Mouse (Mus musculus) urinary bladder, postnatal 10 days (tissue): ENCODE results near the gene Cfap299.
"Not testable (repeated sequence)": the region's sequence is repeated elsewhere in the genome, so short reads cannot be mapped to it uniquely, and the experiment has no call there.

ENCODE experiments used
- DNase-seq: peaks from one replicate; pipeline ENCODE4 v3.0.0; 2022; ENCODE audit warnings: low spot score

Gene Cfap299

DNA sequence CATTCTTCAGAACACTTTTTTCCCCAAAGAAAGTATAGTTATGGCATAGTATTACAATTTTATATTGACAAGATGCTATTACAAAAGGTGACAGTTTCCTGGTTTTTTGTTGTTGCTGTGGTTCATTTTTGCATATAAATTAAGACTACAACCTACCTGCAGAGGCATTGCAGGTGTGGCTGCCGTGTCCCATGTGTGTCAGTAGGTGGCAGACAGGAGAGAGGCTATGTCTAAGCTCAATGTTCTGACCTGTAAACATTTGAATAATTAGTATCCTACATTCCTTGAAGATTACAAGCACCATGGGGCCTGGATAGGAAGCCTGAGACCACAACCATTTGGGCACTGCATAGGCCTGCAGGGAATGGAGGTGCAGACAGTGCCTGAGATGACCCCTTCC lies 212.2 kb downstream of the Cfap299 start:
- DNase-seq: no peak

DNA sequence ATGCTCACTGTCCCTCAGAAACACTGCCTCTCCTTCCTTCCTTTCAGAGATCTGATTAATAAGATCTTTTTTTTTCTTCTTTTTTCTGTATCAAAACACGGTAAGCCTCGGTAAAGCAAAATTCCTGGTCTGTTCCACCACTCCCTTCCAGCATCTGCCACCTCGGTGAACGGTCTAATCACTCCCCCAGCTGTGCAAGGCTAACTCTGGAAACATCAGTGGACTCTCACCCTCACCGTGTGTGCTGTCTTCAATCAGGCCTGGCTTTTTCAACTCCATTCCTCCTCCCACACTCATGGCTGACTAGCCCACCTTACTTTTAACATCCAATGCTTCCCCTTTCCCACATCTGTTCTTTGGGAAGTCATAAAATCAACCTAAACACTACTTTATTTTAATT lies 221.2 kb downstream of the Cfap299 start:
- DNase-seq: no peak

DNA sequence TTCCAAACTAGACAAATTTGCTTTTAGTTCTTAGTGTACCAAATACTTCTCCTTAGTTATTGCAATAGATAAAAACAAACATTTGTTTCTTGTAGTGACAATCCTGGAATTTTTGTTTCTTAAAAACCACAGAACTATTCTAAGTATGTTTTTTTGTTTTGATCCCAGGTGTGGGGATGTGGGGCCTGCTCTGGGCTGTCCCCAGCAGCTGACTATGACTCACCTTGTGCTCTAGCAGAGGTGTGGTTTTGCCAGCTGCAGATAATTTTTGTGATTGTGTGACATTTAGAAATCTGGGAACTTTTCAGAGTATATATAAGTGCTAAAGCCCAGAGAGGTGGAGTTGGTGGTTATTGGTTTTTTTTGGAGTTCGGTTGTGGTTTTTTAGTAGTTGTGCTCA lies 221.8 kb downstream of the Cfap299 start:
- no peak for DNase-seq

DNA sequence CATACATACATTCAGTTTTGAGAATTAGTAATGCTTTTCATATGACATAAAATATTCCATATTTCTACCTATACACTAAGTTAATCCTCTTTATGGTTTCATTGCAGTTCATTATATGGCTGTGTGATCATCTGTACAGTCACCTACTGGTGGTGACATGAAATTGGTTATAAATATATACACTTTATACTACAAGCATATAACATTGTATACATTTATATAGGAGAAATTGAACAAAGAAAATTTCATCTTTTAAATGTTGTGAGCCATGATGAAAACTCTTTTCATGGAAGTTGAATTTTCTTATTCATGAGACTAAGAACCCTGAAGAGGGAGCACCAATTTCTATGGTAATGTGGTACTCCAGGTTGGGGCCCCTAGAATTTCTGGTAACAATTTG lies 223.3 kb downstream of the Cfap299 start, which contains the start of gene Gm11111:
TSS of gene Gm11111 (plus strand) at position 301 of the 400 bp plus-strand sequence.
- no peak for DNase-seq

DNA sequence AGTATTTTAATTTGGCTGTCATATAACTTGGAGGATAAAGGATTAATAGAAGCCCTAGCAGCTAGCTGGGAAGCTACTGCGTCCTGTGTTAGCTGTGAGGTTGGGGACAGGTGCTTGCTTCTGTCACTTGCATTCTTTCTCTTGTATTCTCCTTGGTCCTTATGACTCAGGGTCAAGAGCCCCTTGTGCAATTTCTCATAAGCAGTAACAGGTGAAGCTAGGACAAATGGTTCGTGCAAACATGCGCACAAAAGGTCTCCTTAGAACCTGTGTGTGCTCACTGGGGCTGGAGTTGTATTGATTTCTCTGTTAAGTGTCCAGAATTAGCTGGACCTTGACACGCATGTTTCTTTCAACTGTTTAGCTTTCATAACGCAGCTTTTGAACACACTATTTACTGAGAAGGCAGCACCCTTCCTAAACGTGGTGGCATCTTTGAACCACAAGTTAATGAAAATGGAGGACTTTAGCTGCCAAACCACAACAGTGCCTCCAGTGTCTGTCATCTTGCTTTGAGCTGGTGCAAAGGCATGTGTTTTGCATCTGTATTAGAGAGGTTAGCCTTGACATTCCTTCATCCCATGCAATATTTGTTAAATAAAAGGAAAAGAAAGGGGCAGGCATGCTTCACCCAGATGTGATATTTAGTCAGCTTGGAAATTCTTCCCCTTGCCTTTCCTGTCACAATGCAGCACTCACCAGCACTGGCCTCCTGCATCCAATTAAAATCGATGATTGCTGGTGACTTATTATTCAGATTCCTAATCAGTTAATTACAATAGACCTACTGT lies 223.9 kb downstream of the Cfap299 start:
- no peak for DNase-seq

DNA sequence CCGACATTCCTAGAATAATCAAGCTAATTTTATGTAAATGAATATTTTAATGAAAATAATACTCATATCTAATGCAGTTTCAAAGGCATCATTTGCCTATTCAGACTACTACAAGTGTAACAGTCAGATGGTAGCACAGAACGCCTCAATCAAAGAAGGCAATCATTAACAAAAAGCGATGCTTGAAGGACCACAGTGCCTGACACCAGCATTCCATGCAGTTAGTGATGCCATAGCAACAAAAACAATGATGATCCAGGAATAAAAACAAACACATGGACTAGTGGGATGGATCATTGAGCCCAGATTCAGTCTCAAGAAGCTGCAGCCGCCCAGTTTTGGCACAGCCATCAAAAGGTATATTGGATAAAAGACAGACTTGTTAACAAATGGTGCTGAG lies 232.2 kb downstream of the Cfap299 start:
- DNase-seq: no peak

DNA sequence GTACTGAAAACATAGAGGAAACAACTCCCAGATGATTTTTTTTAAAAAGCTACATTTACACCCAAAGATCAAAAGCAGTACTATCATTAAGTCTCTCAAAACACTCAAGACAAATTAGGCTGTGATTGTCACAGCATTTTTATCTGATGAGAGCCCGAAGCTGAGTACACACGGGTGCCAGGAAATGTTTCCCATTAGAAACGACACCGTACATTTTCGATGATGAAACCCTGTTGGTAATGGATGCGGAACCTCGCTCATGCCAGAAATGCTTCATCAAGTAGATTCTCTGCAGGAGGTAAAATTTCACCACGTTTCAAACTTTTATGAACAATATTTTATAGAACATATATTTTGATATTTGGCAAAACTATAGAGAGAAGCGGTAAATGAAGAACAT lies 233.7 kb downstream of the Cfap299 start:
- no peak for DNase-seq

DNA sequence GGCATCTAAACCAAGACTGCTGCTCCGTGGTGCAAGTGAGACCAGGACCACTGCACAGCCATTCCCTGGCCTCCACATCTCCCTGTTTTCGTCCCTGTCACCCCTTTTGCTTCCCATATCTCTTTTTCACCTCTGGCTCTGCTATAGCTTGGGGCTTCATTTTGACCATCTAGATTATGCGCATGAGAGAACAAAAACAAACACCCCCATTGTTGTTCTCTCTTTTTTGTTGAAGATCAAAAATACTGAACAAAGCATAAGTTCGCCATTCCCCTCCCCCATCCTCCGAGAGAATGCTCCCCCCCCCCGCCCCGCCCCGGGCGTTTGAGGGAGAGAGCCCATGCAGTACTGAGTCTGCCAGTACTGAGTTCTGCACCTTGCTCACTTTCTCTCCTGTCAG lies 234.7 kb downstream of the Cfap299 start:
- DNase-seq: no peak

DNA sequence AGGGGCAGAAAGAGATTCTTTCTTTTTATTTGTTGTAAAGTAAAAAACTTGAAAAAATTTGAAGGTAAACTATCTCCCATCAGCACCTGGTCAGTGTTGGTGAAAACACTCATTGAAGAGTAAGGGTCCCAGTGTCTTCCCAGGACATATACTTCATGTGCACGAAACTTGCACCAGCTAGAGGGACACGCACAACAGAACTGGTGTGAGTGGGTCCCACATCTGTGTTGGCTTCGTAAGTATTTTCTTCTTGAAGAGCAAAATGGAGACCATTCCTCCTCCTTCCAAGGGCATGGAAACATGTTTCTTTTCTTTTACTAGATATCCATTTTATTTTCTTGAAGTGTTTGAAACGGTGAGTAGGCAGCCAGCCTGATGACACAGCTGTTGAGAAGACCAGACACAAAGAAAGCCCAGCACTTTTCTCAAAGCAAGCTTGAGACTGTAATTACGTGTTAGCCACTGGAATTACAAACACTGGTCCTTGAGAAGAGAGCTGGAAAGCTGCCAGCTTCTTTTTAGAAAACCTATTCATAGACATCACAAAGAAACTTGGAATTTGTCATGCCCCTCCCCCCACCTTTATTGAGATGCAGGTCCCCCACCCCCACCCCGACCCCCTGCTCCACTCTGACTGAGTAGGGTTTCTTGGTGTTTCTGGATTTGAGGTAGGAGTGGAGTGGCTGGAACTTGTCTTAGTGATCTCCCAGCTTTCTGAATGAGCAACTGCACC lies 237.5 kb downstream of the Cfap299 start:
- no peak for DNase-seq

DNA sequence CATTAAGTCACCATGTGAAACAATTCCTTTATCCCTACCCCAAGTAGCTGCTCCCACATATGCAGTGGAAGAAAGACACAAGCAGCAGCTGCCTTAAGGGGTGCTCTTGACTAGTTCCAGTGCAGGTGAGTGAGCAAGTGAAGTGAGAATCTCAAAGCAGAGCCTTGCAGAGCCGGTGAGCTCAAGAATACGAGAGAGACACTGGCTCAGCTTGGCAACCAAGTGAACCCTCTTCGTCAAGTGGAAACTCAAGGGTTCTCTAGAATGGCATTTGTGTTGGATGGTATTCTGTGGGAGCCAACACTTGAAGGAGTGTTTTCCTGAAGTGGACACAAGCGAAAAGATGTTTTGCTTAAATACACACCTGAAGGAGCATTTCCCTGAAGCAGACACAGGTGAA lies 239.4 kb downstream of the Cfap299 start:
- DNase-seq: no peak

DNA sequence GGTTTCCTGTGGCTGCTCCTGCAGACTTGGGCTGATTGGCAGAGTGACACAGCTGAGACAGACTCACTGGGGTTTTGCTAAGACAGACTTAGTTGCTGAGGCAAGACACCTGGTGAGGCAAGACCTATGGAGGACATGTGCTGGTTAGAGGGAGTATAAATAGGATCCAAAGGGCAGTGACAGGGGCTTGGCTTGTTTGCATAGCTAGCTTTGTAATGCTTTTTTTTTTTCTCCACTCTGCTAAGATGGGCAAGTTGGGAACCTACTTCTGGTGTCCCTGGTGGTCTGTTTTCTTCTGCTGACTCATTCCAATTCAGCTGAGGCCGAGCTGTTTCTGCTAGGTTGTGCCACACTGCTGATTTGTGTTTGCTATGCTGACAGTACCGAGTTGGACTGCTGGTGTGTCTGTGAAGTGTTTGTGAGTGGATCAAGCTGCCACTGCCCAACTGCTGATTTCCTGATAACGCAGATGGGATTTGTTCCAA lies 240.0 kb downstream of the Cfap299 start:
- DNase-seq: no peak

DNA sequence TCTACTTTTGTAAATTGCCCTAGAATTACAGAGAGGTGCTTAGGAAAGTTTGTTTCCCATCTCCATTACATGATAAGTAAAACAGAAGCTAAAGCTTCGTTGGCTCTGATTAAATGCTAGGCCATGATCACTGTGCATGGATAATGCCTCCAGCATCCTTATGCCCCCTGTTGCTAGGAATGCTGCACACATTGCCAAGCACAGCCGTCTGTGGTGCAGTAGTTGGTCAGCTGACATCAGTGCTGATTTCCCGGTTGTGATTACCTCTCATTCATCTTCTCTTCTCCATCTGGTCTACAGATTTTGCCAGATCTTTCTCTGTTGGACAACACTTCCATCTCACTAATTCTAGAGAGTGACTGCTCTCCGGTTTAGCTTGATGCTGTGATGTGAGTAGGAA lies 243.3 kb downstream of the Cfap299 start:
- DNase-seq: no peak

DNA sequence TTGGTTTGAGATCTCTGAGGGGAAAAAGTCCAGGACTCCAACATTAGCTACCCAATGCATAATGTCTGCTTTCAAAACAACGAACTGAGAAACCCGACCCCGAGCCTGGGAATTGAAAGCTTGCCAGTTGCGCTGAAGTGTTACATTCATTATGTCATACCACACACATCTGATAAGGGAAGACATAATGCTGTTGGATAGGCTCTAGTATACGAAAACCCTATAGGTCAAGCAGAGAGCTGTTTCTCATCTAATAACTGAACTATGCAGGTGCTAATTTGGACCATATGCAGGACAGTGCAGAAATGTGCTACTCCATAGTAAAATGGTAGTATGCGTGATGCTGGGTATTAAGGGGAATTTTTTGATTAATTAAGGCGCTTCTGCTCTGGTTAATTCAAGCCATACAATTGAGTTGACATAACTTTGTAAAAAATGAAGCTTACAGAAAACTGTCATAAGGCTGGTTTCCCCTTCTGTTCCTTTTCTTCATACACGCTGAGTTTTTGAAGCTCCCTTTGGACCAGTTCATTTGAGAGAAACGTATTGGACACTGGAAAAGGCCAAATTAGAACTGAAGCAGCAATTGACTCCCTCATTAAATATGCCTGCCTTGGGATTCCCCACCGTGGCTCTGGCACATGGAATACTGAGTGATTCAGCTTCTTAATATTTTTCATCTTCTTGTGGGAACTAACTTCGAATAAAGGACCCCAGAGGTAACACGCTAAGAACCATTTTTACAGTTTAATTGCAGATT lies 245.8 kb downstream of the Cfap299 start:
- DNase-seq: no peak

DNA sequence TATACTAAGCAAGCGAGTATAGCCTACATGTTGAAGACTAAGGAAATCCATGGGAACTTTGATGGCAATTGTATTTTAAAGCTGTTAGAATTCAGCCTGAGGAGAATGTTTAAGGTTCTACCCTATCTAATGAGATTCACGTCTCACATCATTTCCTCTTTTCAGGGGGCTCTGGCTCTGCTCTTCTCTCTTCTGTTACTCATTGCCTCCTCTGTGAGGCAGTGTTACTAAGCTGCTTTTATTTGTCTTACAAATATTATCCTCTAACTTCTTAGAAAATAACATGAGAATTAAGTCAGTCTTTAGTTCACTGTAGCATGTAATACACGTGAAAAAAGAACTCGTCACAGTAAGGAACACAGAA lies 246.3 kb downstream of the Cfap299 start:
- DNase-seq: no peak

DNA sequence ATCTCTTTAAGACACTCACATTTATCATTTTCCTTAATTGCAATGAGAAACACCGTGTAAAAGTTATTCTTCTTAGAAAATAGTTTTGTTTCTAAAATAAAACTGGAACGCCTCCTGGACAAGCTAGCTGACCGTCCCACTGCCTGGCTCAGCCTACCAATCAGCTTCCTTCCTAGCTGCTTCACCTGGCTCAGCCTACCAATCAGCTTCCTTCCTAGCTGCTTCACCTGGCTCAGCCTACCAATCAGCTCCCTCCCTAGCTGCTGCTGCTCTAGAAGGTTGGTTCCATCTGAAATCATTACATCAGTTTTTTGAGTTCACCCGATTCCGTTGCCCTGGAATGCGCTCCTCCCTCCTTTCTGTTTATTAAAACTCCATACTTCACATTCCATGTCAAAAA lies 247.4 kb downstream of the Cfap299 start:
- DNase-seq: not testable (repeated sequence)

DNA sequence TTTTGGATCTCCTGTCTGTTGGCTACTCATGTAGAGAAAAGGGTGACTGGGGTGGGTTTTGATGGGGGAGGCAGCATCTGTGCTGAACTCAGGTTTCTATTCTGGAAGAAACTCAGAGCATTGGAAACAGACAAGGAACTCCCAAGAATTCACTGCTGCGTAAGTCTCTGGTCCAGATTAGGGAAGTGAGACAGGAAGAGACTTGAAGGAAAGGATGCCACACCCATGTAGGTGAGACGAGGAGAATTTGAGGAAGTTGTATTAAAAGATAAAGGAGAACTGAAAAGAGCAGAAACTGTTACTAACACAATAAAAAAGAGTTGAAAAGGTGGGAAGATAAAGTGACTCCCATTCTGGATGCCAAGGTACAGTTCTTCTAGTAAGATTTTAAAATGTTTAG lies 249.3 kb downstream of the Cfap299 start:
- DNase-seq: no peak

DNA sequence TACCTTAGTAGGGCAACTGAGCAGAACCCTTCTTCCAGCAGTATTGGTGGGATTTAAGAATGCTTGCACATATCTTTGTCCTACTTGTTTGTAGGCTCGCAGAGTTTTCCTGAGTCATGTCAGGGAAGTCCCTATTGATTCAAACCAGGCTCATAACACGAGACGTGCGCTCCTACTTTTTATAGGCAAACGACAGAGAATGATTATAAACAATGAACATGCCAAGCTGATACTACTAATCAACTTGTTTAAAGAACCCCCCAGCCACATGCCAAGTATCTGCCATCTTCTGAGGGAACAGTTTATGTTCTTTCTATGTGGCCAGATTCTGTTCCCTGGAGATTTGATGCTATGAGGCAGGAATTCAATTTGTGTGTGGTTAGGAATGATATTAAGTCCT lies 251.7 kb downstream of the Cfap299 start:
- no peak for DNase-seq

DNA sequence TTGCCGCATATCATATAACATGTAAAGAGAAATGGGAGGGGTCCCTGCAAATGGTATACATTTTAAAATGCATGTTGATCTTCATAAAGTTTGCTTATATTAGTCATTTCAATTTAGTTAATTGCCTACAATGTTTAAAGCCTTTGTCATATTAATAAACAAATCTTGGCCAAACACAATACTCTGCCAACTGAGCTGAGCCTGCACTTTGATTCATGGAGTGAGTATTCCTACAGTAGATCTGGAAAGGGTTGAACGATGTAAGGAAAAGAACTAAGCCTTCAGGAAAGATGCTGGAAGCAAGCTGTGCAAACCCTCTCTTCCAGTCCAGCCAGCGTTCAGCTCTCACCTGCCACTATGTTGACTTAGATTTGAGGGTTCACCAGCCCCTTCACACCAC lies 252.9 kb downstream of the Cfap299 start:
- no peak for DNase-seq

DNA sequence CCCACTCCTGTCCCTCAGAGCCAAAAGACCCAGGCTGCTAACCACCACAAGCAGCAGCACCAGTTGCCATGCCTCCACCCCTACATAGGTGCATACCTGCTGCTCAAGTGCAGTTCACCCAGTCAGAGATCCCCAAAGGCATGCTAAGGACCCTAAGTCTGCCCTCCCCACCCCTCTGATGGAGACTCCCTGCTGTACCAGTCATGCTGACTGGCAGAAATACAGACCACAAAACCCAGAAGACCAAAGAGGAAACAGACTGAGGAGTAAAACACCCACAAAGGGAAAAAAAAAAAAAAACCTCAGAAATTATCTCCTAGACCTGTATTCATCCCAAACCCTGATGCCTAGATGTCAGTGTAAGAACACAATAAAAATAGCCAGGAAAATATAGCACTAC lies 256.8 kb downstream of the Cfap299 start:
- DNase-seq: no peak

DNA sequence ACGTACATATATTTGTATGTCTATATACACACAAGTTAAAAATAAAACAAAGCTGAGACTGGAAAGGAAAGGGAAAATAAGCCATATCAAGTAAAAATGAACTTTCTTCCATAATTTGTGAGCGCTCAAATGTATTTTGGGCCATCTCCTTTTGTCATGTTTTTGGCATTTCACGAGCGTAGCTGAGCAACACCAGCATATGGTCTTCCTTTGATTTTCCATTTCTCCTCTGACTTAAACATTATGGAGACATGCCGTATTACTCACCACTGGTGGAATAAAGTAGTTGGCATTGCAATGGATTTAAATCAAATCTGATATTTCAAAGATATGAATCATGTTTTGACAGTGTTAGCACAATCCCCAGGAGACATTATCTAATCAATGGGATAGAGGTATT lies 284.4 kb downstream of the Cfap299 start:
- no peak for DNase-seq

DNA sequence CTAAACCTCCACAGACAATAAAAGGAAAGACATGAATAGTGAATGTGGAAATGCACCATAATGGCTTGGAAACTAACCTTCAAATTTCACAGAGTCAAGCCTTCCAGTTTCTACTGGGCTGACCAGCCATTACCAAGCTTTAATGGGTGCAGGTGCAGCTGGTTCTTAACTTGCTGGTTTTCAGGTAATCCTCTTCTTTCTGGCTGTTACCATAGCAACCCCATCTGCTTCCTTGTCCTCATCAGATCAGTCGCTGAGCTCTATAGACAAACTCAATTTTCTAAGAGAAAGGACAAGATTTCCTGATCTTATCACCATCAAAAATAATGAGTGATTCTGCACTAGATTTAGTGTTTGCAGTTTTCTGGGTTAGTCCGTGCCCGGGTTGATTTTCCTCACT lies 287.8 kb downstream of the Cfap299 start:
- no peak for DNase-seq

DNA sequence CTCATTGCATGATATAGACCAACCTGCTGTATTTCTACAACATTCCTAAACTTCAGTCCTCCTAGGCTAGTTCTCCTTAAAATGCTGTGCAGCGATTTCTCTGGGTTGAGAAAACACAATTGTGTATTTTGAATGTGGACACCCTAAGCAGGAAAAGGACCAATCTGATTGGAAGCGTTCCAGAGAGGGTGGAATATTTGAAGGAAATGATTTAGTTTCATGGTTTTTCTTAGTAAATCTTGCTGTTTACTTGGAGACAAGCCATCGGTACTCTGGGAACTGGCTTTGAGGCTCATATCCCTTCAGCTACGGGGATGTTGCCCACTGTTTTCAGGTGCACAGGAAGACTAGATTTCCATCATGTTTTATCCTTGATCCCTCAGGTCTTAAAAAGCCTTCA lies 288.3 kb downstream of the Cfap299 start:
- no peak for DNase-seq

DNA sequence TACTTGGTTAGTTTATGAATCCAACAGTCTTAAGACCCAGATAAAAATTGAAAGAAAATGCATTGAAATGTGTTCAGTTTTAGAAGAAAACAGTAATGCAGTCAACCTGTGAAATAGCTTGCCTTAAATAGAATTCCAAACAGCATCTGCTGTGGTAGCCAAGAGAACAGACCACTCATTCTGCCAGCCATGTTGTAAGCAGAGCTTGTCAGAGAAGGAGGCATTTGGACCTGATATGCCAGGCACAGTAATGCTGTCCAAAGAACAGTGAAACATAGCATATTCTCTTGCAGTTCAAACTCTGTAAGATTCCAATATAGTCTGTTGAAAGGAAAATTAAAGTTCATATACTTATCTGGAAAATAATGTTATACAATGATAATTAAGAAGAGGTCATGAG lies 321.2 kb downstream of the Cfap299 start:
- no peak for DNase-seq
